Mouse (Mus musculus) embryonic facial prominence, embryonic 15.5 days (tissue): ENCODE data around the gene Mvd. TPM values are rescaled to one million over a fixed set of nuclear protein-coding genes. Genes with fewer than 3 reads are reported as not detected.

Experiments
- ATAC-seq: fragments of 200-750 bp; cut with Nextera tagmentation; 2 replicates; pipeline ENCODE4 v1.8.0; 2017; ENCODE audit warnings: low read depth, moderate TSS enrichment; ENCODE audit not compliant: insufficient number of reproducible peaks, low FRiP score, low TSS enrichment
- H3K27ac ChIP-seq: fragments of 300-500 bp; sonication (generic); replicated peaks from 2 replicates; pipeline ENCODE4 v1.5.1; 2015; ENCODE audit warnings: mild to moderate bottlenecking, inconsistent platforms
- H3K27me3 ChIP-seq: fragments of 300-500 bp; sonication (generic); 2 replicates; pipeline ENCODE4 v1.6.1; 2015; ENCODE audit warnings: inconsistent platforms
- H3K36me3 ChIP-seq: fragments of 300-500 bp; sonication (generic); 2 replicates; pipeline ENCODE4 v1.6.1; 2015; ENCODE audit warnings: mild to moderate bottlenecking, inconsistent platforms
- H3K4me1 ChIP-seq: fragments of 300-500 bp; sonication (generic); 2 replicates; pipeline ENCODE4 v1.6.1; 2015; ENCODE audit warnings: inconsistent platforms
- H3K4me2 ChIP-seq: fragments of 300-500 bp; sonication (generic); replicated peaks from 2 replicates; pipeline ENCODE4 v1.6.1; 2015; ENCODE audit warnings: mild to moderate bottlenecking, inconsistent platforms
- H3K4me3 ChIP-seq: fragments of 300-500 bp; sonication (generic); replicated peaks from 2 replicates; pipeline ENCODE4 v1.5.1; 2015; ENCODE audit warnings: mild to moderate bottlenecking, inconsistent platforms
- H3K9ac ChIP-seq: fragments of 300-500 bp; sonication (generic); 2 replicates; pipeline ENCODE4 v1.6.1; 2015; ENCODE audit warnings: inconsistent platforms
- H3K9me3 ChIP-seq: fragments of 300-500 bp; sonication (generic); replicated peaks from 2 replicates; pipeline ENCODE4 v1.6.1; 2016; ENCODE audit warnings: inconsistent platforms
- WGBS: fragments of 180-500 bp; shearing (Covaris S2); methylation state at CpG from one replicate; pipeline ENCODE4 v1.1.7; 2015; 5-methylcytosine and 5-hydroxymethylcytosine counted together
- polyA plus RNA-seq: library from polyadenylated mRNA; unstranded; fragments of >200 nt; fragmentation: Nextera tagmentation; extraction: Ambion mirVana; gene quantifications from 2 replicates; pipeline ENCODE4 v1.2.1, GENCODE M21; 2015

The Mvd gene
- polyA plus RNA-seq, 1 experiment from 2014 or later = 33.8 TPM

DNA sequence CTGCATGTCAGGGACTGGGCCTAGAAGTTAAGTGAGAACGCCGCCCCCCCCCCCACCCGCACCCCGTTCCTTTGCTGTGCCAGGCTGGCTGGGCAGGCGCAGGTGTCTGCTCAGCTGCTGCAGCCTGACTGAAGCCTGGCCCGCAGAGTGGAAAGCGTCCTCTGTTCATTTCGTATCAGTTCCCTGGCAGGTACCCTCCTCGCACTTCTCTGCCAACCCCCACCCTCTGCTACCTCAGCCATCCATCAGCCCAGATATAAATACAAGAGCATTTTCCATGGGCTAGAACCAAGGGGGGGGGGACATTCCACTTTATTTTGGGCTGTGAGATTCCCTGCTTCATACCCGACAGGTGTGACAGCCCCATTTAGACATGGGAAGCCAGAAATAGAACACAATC, 8.9 kb upstream of the Mvd start:
- H3K4me1 ChIP-seq = no peaks in the 10 kb centered on the region
- H3K4me2 ChIP-seq = no peak overlapping the region
- H3K4me3 ChIP-seq = no peak overlapping the region
- no peak overlapping the region for H3K27ac ChIP-seq
- H3K9me3 ChIP-seq = no peaks in the 10 kb centered on the region
- 77% methylated on average over 9 of the region's 10 CpGs for whole genome bisulfite sequencing
- no peak overlapping the region for H3K9ac ChIP-seq
- H3K36me3 ChIP-seq = no peaks in the 10 kb centered on the region
- no peaks in the 10 kb centered on the region for H3K27me3 ChIP-seq
- 0 out of 2 replicates have a peak, but pooled peaks have one; percentile 20 for ATAC-seq

DNA sequence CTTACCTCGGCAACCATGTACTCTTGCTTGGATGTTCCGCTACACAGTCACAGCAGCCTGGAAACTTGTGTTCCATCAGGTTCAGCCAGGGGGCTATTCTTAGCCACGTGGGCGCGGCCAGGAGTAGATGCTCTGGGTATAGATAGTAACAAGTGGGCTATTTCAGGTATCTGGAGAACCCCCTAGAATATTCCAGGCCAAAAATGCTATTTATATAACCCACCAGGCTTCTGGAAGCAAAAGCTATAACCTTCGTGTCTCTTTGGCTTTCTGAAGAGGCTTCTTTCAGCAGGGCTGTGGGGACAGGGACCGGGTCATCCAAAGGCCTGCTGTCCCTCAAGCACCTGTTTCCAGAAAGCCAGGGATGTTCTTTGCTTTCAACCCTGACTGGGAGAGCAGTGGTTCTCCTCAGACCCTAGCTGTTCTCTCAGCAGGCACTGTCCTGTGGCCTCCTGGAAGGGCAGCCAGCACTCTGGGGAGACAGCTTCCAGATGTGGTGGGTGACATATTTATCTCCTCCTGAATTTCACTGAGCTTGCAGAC, 8.0 kb upstream of the Mvd start:
- Histone ChIP-seq H3K4me2 (no peak overlapping the region), H3K4me3 (no peak overlapping the region), H3K36me3 (no peaks in the 10 kb centered on the region), H3K4me1 (no peaks in the 10 kb centered on the region), H3K27me3 (no peaks in the 10 kb centered on the region), H3K9ac (no peak overlapping the region), H3K9me3 (no peaks in the 10 kb centered on the region), H3K27ac (no peak overlapping the region)
- 71% methylated on average over 7 of the region's 7 CpGs for WGBS
- no peak for ATAC-seq

DNA sequence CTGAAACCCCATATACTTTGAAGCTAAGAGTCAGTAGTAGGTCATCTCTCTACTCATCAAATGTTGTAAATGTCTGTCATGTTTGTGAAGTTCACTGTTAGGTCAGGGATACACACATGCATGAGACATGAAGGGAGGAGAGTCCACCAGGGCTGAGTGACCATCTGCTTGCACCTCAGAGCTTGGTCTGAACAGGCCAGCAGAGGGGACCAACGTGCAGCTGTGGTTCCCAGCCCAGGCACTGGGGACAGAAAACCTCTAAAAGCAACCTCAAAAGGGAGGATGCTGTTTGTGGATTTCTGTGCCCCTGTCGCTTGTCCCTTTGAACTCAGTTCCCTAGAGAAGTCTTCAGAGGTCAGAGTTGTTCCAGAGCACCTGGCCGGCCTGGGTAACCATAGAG, 2.0 kb upstream of the Mvd start:
- peak overlapping the region; percentile 97; the same call in 1 of the 2 replicates for H3K4me2 ChIP-seq
- WGBS = 61% methylated on average over 3 of the region's 3 CpGs

DNA sequence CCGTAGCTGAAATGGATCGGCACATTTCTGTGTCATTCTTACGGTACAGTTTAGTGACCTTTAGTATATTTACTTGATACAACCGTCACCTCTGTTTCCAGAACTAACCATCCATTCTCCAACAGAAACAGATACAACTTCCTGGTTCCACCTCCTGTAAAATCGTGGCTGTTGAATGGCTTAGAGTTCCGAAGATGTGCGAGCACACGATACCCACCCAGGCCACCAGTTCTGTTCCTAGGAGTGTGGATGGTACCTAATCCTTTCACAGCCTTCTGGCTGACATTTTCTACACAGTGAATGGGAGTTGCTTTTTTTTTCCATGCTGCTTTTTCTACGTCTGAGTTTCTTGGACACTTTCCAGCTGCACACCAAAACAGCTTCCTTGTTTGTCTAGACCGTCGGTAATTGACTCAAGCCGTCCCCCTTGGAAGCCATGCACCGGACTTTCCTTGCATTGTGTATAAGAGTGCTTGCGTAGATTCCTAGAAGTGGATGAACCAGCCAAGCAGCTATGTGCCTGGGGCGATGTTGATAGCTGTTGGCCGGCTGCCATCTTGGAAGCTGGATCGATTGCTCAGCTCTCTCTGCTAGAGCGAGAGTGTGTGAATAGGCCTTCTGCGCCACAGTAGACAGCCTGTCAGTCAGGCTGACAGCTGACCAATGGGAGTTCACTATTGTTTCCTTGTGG, 981 bp upstream of the Mvd start:
- H3K9ac ChIP-seq = peak overlapping the region; percentile 68
- H3K9me3 ChIP-seq = no peaks in the 10 kb centered on the region
- 0 out of 2 replicates have a peak, but pooled peaks cover 7% of the 10 kb centered on the region for H3K36me3 ChIP-seq
- H3K27ac ChIP-seq = peak overlapping the region; percentile 97
- no peaks in the 10 kb centered on the region for H3K27me3 ChIP-seq
- WGBS = 5% methylated on average over 19 of the region's 19 CpGs
- H3K4me3 ChIP-seq = peak overlapping the region; percentile 81
- peak; percentile 34; the same call in 1 of the 2 replicates for ATAC-seq
- H3K4me2 ChIP-seq = peak overlapping the region; percentile 97
- H3K4me1 ChIP-seq = peaks cover 33% of the 10 kb centered on the region

More for the DNA sequence above, 2.0 kb upstream of the Mvd start:
- Histone ChIP-seq H3K27ac (no peak overlapping the region), H3K9ac (no peak overlapping the region), H3K9me3 (no peaks in the 10 kb centered on the region), H3K27me3 (no peaks in the 10 kb centered on the region), H3K4me3 (no peak overlapping the region), H3K4me1 (peaks cover 33% of the 10 kb centered on the region), H3K36me3 (no peaks in the 10 kb centered on the region)
- no peak for ATAC-seq

DNA sequence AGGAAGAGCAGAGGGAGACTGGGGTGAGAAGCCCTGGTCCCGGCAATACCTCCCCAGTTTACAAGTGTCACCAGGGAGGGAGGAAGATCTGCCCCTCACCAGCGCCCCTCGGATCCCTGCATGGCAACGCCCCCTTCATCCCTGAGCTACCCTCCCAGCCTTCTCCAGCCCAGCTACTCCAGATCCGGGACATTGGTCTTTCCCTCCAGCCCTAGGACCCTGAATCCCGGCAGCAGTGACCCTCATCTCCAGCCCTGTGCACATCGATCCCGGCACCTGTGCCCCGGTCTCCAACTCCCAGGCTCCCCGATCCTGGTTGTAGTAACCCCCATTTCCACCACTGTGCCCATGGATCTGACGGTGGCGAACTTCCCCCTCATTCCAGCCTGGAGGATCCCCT, 441 bp downstream of the Mvd start:
- no peak for ATAC-seq
- peak overlapping the region; percentile 69 for H3K9ac ChIP-seq
- peak overlapping the region; percentile 81 for H3K4me3 ChIP-seq
- H3K27ac ChIP-seq = peak overlapping the region; percentile 97
- peak overlapping the region; percentile 97 for H3K4me2 ChIP-seq
- no peaks in the 10 kb centered on the region for H3K9me3 ChIP-seq
- WGBS = 3% methylated on average over 12 of the region's 12 CpGs
- no peaks in the 10 kb centered on the region for H3K27me3 ChIP-seq
- peaks cover 17% of the 10 kb centered on the region; the same call in 1 of the 2 replicates for H3K36me3 ChIP-seq
- H3K4me1 ChIP-seq = peaks cover 33% of the 10 kb centered on the region

DNA sequence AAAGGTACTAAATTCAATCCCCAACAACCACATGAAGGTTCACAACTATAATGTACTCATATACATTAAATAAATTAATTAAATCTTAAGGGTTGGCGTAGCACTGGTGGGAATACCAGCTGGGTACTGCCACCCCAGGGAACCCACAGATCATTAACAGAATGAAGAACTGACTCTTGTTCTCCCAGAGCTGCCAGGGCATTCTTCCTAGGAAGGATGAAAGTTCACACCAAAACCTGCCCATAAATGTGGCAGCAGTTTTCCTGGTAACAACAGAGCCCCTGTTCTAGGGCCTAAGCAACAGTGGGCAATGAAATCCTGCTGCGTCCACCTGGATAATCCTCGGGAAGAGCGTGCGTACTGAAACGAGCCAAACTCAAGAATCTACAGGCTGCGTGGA, 866 bp downstream of the Mvd start:
- no peak for ATAC-seq

DNA sequence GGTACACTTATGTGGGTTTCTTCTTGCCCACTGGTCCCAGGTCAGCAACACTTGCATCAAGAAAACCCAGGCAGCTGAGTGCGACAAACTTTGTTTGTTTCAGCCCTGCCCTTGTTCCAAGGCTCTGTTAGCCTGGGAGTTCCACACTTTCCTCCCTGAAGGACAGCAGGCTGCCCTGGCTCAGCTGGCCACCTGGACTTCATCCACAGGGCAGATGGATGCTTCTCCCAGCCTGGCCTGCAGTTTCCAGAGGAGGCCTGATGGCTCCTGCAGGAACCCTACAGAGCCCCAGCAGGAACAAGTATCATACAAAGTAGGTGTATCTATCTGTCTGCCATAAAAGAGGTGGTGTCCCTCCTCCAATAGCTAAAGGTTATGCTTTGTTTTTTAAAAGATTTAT, 1.9 kb downstream of the Mvd start:
- ATAC-seq = no peak
- no peak overlapping the region for H3K4me2 ChIP-seq
- no peak overlapping the region for H3K9ac ChIP-seq
- no peaks in the 10 kb centered on the region for H3K9me3 ChIP-seq
- H3K27ac ChIP-seq = no peak overlapping the region
- 96% methylated on average over 1 of the region's 1 CpGs for WGBS
- peaks cover 33% of the 10 kb centered on the region for H3K4me1 ChIP-seq
- peaks cover 30% of the 10 kb centered on the region for H3K36me3 ChIP-seq
- no peaks in the 10 kb centered on the region for H3K27me3 ChIP-seq
- H3K4me3 ChIP-seq = no peak overlapping the region

More for the DNA sequence above, 866 bp downstream of the Mvd start:
- peaks cover 20% of the 10 kb centered on the region for H3K36me3 ChIP-seq
- 23% methylated on average over 7 of the region's 7 CpGs for WGBS
- H3K4me2 ChIP-seq = peak overlapping the region; percentile 97
- H3K27ac ChIP-seq = no peak overlapping the region
- no peaks in the 10 kb centered on the region for H3K27me3 ChIP-seq
- peaks cover 33% of the 10 kb centered on the region for H3K4me1 ChIP-seq
- peak overlapping the region; percentile 81 for H3K4me3 ChIP-seq
- H3K9me3 ChIP-seq = no peaks in the 10 kb centered on the region
- peak overlapping the region; percentile 69 for H3K9ac ChIP-seq

DNA sequence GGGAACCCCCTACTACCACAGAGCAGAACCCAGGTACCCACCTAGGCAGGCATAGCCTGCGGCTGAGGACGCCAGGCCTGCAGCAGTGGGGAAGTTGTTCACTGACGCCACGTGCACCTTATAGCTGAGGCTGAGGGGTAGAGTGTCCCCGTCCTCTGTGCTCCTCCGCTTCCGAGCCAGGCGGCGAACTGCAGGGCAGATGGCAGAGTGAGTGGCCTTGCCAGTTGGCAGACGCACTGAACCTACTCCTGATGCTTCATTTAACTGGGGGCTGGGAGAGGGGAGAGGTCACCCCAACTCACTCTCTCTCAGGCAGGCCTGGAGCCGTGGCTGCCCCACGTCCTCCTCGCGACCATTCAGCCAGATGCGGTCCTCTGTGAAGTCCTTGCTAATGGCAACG, 3.9 kb downstream of the Mvd start:
- no peaks in the 10 kb centered on the region for H3K27me3 ChIP-seq
- H3K4me2 ChIP-seq = no peak overlapping the region
- H3K4me1 ChIP-seq = peaks cover 15% of the 10 kb centered on the region
- ATAC-seq = no peak
- no peak overlapping the region for H3K4me3 ChIP-seq
- 93% methylated on average over 16 of the region's 16 CpGs for WGBS
- H3K9me3 ChIP-seq = no peaks in the 10 kb centered on the region
- H3K36me3 ChIP-seq = peaks cover 49% of the 10 kb centered on the region
- no peak overlapping the region for H3K9ac ChIP-seq
- no peak overlapping the region for H3K27ac ChIP-seq

DNA sequence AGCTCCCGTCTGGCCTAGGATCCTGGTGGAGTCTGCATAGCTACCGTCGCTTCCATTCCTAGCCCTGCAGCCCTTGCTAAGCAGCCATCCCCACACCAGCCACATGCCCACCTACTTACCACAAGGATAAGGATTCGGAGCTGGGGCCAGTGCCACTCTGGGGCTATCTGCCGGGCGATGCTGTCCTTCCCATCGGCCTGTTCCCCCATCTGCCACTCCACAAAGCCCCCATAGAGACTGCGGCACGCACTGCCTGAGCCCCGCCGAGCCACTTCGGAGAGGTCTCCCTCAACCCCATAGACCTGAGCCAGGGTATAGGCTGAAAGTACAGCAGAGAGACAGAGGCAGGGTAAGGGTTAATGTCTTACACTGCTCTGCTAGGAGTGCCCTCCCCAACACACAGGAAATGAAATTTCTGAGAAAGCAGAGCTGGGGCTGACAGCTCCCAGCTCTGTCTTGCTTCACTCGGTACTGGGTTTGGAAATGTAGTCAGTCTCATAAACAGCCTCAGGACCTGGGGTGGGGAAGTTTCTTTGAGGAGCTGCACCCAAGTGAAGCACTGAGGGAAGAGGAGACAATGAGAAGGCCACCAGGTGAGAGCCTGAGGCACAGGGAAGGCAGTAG, 5.4 kb downstream of the Mvd start:
- no peaks in the 10 kb centered on the region for H3K27me3 ChIP-seq
- H3K36me3 ChIP-seq = peaks cover 51% of the 10 kb centered on the region
- H3K9me3 ChIP-seq = no peaks in the 10 kb centered on the region
- no peak overlapping the region for H3K27ac ChIP-seq
- H3K4me3 ChIP-seq = no peak overlapping the region
- H3K4me2 ChIP-seq = no peak overlapping the region
- no peak overlapping the region for H3K9ac ChIP-seq
- 87% methylated on average over 13 of the region's 13 CpGs for WGBS
- ATAC-seq = no peak
- H3K4me1 ChIP-seq = peaks cover 14% of the 10 kb centered on the region

DNA sequence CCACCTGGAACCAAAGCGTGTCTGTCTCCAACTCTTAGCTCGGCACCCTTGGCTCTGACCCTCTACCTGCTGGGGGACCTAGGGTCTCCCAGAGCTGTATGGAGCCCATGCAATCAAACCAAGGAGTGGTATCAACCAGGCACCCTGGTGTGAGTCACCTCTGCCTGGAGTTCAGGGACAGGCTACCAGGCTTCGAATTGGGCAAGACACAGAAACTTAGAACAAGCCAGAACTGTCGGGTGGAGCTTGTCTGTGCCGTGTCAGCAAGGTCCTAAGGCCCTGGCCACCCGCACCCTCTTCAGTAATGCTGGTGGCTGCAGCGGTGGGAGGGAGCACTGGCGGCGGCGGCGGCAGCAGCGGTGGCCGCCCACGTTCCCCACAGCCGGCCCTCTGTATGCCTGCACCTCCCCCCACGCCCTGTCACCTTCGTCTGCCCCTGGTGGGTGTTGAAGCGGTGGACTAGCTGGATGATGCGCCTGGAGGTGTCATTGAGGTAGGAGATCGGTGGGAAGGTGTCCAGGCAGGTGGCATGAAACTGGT, 6.6 kb downstream of the Mvd start:
- Histone ChIP-seq H3K36me3 (peaks cover 51% of the 10 kb centered on the region), H3K4me2 (no peak overlapping the region), H3K4me1 (peaks cover 12% of the 10 kb centered on the region), H3K4me3 (no peak overlapping the region), H3K27ac (no peak overlapping the region), H3K27me3 (no peaks in the 10 kb centered on the region), H3K9me3 (no peaks in the 10 kb centered on the region), H3K9ac (no peak overlapping the region)
- ATAC-seq = no peak
- 86% methylated on average over 20 of the region's 20 CpGs for WGBS

DNA sequence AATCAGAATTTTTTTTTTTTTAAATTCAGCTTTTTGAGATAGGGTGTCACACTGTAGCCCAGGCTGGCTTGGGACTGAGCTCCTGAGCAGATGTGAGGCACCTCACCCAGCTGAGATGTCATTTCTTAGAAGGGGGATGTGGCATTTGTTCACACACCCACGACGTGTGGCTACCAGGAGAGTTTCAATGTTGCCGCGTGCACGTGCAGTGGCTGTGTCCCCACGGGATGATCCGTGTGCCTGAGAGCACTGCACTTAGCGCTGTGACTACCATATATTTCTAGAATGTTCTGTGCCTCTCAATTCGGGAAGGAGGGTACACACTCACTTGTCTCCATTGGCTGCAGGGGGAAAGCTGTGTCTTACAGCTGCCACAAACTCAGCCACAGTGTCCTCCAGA, 7.1 kb downstream of the Mvd start:
- Histone ChIP-seq H3K36me3 (peaks cover 51% of the 10 kb centered on the region), H3K27ac (no peak overlapping the region), H3K9ac (no peak overlapping the region), H3K4me1 (peaks cover 16% of the 10 kb centered on the region), H3K4me2 (no peak overlapping the region), H3K4me3 (no peak overlapping the region), H3K27me3 (no peaks in the 10 kb centered on the region), H3K9me3 (no peaks in the 10 kb centered on the region)
- ATAC-seq = no peak
- 91% methylated on average over 9 of the region's 9 CpGs for WGBS
